Mouse (Mus musculus): Measurements from ENCODE around the gene Asrgl1. TPM values are rescaled to one million over a fixed set of nuclear protein-coding genes. Genes with fewer than 3 reads are reported as not detected.
A peak's percentile ranks its signal among the peaks of the same experiment; 100 is the strongest.
"Not testable (repeated sequence)": the region's sequence is repeated elsewhere in the genome, so short reads cannot be mapped to it uniquely, and the experiment has no call there.

Asrgl1 gene
- total and polyA plus RNA-seq, 2 experiments from 2014 or later, result 31.3 to 37.4 TPM

DNA sequence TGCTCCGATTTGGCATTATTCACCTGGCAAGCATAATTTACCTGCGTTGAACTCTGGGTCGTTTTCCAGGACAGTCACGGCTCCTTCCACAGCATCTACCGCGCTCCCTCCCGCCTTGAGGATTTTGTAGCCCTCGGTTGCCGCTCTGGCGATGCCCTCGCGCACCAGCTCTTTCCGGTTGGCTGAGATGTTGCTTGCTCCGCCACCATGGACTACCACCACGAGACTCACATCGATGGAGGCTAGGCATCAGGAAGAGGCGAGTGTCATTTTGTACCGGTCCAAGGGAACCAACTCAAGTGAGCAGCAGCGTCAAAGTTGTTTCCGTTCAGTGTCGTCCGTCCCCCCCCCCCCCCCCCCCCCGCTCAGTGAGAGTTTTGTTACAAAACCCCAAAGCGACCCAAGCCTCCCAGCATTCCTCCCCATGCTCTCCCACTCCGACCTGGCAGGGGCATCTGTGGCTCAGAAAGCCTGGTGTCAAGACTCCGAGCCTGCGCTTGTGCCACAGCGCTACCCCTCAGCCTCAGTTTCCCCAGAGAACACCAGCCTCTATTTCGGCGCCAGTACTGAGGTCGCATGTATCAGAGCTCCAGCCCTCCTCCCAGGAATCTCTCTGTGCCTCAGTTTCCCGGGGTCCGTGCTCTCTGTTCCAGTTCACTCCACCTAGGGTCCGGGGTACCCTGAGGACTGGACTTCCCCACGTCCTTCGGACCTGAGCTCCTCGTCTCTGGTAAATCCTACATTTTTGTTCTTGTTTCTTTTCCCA, 507 bp downstream of the Asrgl1 start:
- H3K9ac ChIP-seq, result peak overlapping the region; percentile 64
- peak; percentile 36 for DNase-seq
- no peaks in the 10 kb centered on the region for H3K9me3 ChIP-seq (ENCODE audit: low read length)
- H3K4me3 ChIP-seq (ENCODE audit: low read depth, low read length), result peak overlapping the region; percentile 55
- under 1% methylated on average over 35 of the region's 37 CpGs for WGBS
- H3K4me2 ChIP-seq (ENCODE audit: low read depth), result peak overlapping the region; percentile 97
- no peaks in the 10 kb centered on the region for H3K27me3 ChIP-seq (ENCODE audit: insufficient read depth, low read length)
- H3K27ac ChIP-seq (ENCODE audit: low read depth, low read length), result peak overlapping the region; percentile 54
- H3K4me1 ChIP-seq (ENCODE audit: insufficient read depth), result 0 out of 2 replicates have a peak, but pooled peaks cover 2% of the 10 kb centered on the region
- ATAC-seq, result peak; percentile 60
- TF ChIP-seq CTCF (IDR thresholded peaks at IDR 0.05; ENCODE audit: low read depth), result no peak
- H3K36me3 ChIP-seq (ENCODE audit: insufficient read depth), result no peaks in the 10 kb centered on the region

DNA sequence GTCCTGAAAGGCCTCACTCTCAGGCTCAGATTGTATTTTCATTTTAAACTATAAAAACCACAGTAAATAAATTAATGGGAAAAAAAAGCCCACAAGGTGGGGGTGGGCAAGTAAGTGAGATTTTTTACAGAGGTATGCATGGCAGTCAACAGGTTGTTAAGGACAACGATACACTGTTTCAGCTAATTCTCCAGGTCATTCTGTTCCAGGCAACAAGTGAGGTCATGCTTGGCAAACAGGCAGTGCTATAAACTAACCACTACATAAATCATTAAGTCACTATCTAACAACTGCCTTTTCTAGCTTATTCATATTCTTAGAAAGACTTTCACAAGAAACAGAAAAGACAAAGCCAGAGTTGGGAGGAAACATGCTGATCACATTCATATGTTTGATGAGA, 5.4 kb downstream of the Asrgl1 start:
- Histone ChIP-seq H3K4me2 (ENCODE audit: low read depth) (no peak overlapping the region), H3K4me1 (ENCODE audit: insufficient read depth) (0 out of 2 replicates have a peak, but pooled peaks cover 2% of the 10 kb centered on the region), H3K27ac (ENCODE audit: low read depth, low read length) (no peak overlapping the region), H3K9me3 (ENCODE audit: low read length) (no peaks in the 10 kb centered on the region), H3K36me3 (ENCODE audit: insufficient read depth) (peaks cover 6% of the 10 kb centered on the region; the same call in 1 of the 2 replicates), H3K4me3 (ENCODE audit: low read depth, low read length) (no peak overlapping the region), H3K9ac (no peak overlapping the region), H3K27me3 (ENCODE audit: insufficient read depth, low read length) (no peaks in the 10 kb centered on the region)
- 54% methylated on average over 1 of the region's 1 CpGs for WGBS
- TF ChIP-seq CTCF (IDR thresholded peaks at IDR 0.05; ENCODE audit: low read depth), result no peak
- no peak for ATAC-seq
- no peak for DNase-seq

DNA sequence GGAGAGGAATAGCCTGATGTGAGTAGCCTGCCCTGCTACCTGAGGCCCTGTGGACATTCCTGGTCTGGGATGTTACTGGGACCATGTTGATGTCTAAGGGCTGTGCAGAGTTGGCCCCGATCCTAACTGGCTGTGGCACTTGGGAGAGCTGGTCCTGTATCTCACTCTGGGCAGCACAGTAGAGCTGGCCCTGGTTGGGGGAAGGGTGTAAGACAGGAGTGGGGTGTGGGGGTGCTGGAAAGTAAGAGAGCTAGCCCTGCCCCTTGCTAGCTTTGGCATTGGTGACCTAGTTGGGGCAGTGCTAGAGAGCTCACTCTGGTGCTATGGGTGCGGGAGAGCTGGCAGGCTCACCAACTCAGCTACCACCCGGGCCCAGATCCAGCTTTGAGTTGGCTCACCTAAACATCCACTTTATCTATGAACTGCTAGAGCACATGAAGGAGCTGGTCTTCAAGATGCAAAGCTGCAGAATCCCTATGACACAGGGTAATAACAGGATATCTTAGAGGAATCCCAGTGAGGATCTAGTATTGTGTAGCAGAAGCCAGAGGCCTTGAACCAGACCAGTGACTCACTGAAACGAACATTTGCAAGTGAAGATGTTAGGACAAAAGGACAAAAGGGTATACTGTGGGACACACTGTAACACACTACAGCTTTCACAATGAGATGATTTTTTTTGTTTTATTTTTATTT, 6.8 kb downstream of the Asrgl1 start:
- peaks cover 6% of the 10 kb centered on the region; the same call in 1 of the 2 replicates for H3K36me3 ChIP-seq (ENCODE audit: insufficient read depth)
- 84% methylated on average over 4 of the region's 4 CpGs for WGBS
- no peak overlapping the region for H3K27ac ChIP-seq (ENCODE audit: low read depth, low read length)
- no peak for DNase-seq
- no peak for ATAC-seq
- H3K27me3 ChIP-seq (ENCODE audit: insufficient read depth, low read length), result no peaks in the 10 kb centered on the region
- no peaks in the 10 kb centered on the region for H3K9me3 ChIP-seq (ENCODE audit: low read length)
- no peaks in the 10 kb centered on the region for H3K4me1 ChIP-seq (ENCODE audit: insufficient read depth)
- H3K4me3 ChIP-seq (ENCODE audit: low read depth, low read length), result no peak overlapping the region
- TF ChIP-seq CTCF (IDR thresholded peaks at IDR 0.05; ENCODE audit: low read depth), result no peak
- H3K9ac ChIP-seq, result no peak overlapping the region
- H3K4me2 ChIP-seq (ENCODE audit: low read depth), result no peak overlapping the region

DNA sequence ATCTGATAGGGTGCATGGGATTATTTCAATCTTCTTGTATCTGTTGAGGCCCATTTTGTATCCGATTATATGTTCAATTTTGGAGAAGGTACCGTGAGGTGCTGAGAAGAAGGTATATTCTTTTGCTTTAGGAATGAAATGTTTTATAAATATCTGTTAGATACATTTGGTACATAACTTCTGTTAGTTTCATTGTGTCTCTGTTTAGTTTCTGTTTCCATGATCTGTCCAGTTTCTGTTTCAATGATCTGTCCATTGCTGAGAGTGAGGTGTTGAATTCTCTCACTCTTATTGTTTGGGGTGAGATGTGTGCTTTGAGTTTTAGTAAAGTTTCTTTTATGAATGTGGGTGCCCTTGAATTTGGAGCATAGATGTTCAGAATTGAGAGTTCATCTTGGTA, 11.4 kb downstream of the Asrgl1 start:
- not testable (repeated sequence) for H3K27ac ChIP-seq (ENCODE audit: low read depth, low read length); H3K4me3 ChIP-seq (ENCODE audit: low read depth, low read length); H3K27me3 ChIP-seq (ENCODE audit: insufficient read depth, low read length); ATAC-seq; H3K4me2 ChIP-seq (ENCODE audit: low read depth); H3K36me3 ChIP-seq (ENCODE audit: insufficient read depth); DNase-seq; H3K9me3 ChIP-seq (ENCODE audit: low read length); H3K4me1 ChIP-seq (ENCODE audit: insufficient read depth); H3K9ac ChIP-seq
- WGBS, result 96% methylated on average over 2 of the region's 2 CpGs

DNA sequence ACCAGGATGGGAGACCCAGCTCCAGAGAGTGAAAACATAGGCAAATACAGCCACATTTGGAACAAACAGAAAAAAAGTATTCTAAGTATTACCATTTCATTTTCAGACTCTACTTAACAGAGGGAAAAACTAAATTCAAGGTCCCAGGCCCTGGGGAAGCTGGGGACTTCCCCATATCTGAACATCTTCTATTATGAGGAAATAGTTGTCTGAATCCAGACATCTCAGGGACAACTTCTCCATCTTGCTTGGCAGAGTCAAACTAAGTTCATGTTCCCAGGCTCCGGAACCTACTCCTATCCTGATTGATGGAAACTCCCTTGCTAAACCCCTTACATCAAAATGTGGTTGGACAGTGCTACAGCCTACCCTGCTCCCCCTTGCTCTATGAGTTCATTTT, 13.0 kb downstream of the Asrgl1 start:
- DNase-seq (no peak), ATAC-seq (no peak)
- no peak overlapping the region for H3K27ac ChIP-seq (ENCODE audit: low read depth, low read length)
- no peak overlapping the region for H3K4me3 ChIP-seq (ENCODE audit: low read depth, low read length)
- H3K4me2 ChIP-seq (ENCODE audit: low read depth), result no peak overlapping the region
- WGBS, result 100% methylated on average over 1 of the region's 1 CpGs
- H3K4me1 ChIP-seq (ENCODE audit: insufficient read depth), result no peaks in the 10 kb centered on the region
- H3K9me3 ChIP-seq (ENCODE audit: low read length), result no peaks in the 10 kb centered on the region
- no peaks in the 10 kb centered on the region for H3K27me3 ChIP-seq (ENCODE audit: insufficient read depth, low read length)
- H3K36me3 ChIP-seq (ENCODE audit: insufficient read depth), result peaks cover 7% of the 10 kb centered on the region
- no peak overlapping the region for H3K9ac ChIP-seq
- TF ChIP-seq CTCF (IDR thresholded peaks at IDR 0.05; ENCODE audit: low read depth), result no peak

DNA sequence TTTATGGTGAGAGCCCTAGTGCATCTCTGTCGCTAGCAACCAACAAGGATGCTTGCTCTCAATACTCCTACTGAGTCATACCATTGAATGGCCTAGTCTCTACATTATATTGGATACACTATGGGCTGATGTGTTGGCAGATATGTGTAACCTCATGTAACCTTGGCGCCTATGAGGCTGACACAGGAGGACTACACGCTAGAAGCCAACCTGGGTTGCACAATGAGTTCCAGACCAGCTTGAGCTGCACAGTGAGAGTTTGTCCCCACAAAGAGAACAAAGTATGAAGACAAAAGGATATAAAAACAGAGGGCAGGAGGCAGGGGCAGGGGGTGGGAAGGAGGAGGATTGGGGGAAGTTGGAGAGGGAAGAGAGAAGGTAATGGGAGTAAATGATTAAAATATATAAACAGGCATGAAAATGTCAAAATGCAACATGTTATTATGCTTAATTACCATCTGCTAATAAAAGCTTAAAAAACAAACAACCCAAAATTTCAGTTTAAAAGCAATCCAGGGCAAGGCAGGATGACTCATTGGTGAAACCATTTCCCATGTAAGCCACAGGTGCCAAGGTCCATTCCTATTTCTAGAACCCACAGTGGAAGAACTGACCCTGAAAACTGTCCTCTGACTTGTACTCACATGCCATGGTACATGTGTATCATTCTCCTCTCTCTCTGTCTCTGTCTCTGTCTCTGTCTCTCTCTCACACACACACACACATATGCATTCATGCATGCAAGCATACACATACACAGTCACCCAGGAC, 15.6 kb downstream of the Asrgl1 start:
- H3K4me1 ChIP-seq (ENCODE audit: insufficient read depth), result no peaks in the 10 kb centered on the region
- no peak overlapping the region for H3K27ac ChIP-seq (ENCODE audit: low read depth, low read length)
- H3K4me3 ChIP-seq (ENCODE audit: low read depth, low read length), result no peak overlapping the region
- WGBS, result 89% methylated on average over 3 of the region's 3 CpGs
- H3K27me3 ChIP-seq (ENCODE audit: insufficient read depth, low read length), result no peaks in the 10 kb centered on the region
- no peak overlapping the region for H3K4me2 ChIP-seq (ENCODE audit: low read depth)
- ATAC-seq (no peak), DNase-seq (no peak)
- no peaks in the 10 kb centered on the region for H3K9me3 ChIP-seq (ENCODE audit: low read length)
- no peak for TF ChIP-seq CTCF (IDR thresholded peaks at IDR 0.05; ENCODE audit: low read depth)
- H3K9ac ChIP-seq, result no peak overlapping the region
- peaks cover 18% of the 10 kb centered on the region for H3K36me3 ChIP-seq (ENCODE audit: insufficient read depth)

Data from forebrain, postnatal 0 days (tissue).